Comparison of ENCODE assay signal across 18 mouse cellular contexts in genomic region chr1:18468496-18468895, GRCm38 (mm10).
DNase-seq lines count a peak whose midpoint lies in the region; ATAC-seq lines count a peak whose summit lies in the region.
"Had no signal": no experiment of that assay in that cellular context is flagged by ENCODE, and none has a peak within 500 bp of the region (broad histone marks: within the 10 kb centered on the region; RNA-seq: fewer than 3 reads in every experiment).

No protein-coding gene starts in this region.

- peak; percentile 94 for ATAC-seq in cerebellum, adult (ENCODE audit: insufficient number of reproducible peaks, low FRiP score, low TSS enrichment)
- ATAC-seq: forebrain, embryonic 14.5 days; intestine, postnatal 0 days; Patski had no signal

- no peak for DNase-seq in cerebellum, postnatal 4 days (ENCODE audit: low spot score in 2 of 2)
- DNase-seq in cerebellum, adult 11 months = peak; percentile 15
- peak; percentile 16 for DNase-seq in cerebellum, adult 8-10 months
- DNase-seq in cerebellum, postnatal 10 days = peak; percentile 26 to 45
- DNase-seq in frontal cortex, postnatal 36 days (ENCODE audit: low spot score in 2 of 2) = no peak
- no peak for DNase-seq in gastrocnemius, postnatal 25 days
- no peak for DNase-seq in embryo, embryonic 10 days (ENCODE audit: low spot score)
- DNase-seq: adrenal gland, postnatal 10 days; adrenal gland, postnatal 36 days; gastrocnemius, postnatal 10 days; heart, adult 18-20 months; heart, postnatal 10 days; heart, postnatal 4 days; kidney, adult 2 months had no signal

Comparison
In these comparisons a context has a peak if more than half of its experiments do, and no peak if none do; other contexts are left out.
1. DNase-seq: peak in cerebellum, adult 11 months (single experiment), cerebellum, adult 8-10 months (single experiment) and cerebellum, postnatal 10 days (2 of 2); none in cerebellum, postnatal 4 days (0 of 2), frontal cortex, postnatal 36 days (0 of 2), gastrocnemius, postnatal 25 days (single experiment) and embryo, embryonic 10 days (single experiment).